Mouse (Mus musculus) bone marrow macrophage, adult 2 months (primary cell): ENCODE data around the gene Nppb.

Experiments used
- CTCF ChIP-seq: IDR thresholded peaks from 2 replicates; pipeline ENCODE4 v1.5.1; 2012; ENCODE audit warnings: low read depth, mild to moderate bottlenecking, low read length, moderate library complexity
- POLR2A ChIP-seq: IDR thresholded peaks from 2 replicates; pipeline ENCODE4 v1.6.1; 2012; ENCODE audit warnings: mild to moderate bottlenecking, low read depth, low read length, borderline replicate concordance

- TF ChIP-seq CTCF: no peak
- no peak for TF ChIP-seq POLR2A
Observed at GRCm38 (mm10) chr4:147937486-147937885, 48.1 kb upstream of the Nppb start.
